Mouse (Mus musculus): Measurements from ENCODE around the gene Gimap4. TPM values are rescaled to one million over a fixed set of nuclear protein-coding genes. Genes with fewer than 3 reads are reported as not detected.

The Gimap4 gene
- 0.73 TPM for polyA plus RNA-seq (2021)

DNA sequence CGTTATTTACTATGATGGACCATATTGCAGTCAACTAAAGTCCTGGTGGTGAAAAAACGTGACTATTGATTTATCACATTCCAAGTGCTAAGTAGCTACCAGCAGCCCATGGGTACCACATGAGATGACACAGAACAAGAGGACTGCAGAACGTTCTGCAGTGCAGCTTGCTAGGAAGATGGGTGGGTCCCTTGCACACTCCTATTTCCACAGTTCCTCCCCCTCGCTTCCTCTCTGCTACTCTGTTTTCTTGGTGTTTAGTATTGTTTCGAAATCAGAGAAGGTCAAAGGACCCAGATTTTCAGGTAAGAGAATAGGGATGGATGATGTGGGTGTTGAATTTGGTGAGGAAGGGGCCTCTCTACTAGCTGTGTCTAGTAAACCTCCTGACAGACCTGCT lies at the start of gene Gimap4:
Gimap4 (plus strand) TSS at position 231 of the 400 bp plus-strand sequence.
- ChIA-PET CTCF (interaction anchor here (0.8 to 2.8 kb wide), 3 partner anchors 10 to 38 kb away, joined by 3 to 10 read pairs (median 5); no protein-coding TSS in a partner anchor), POLR2A (interaction anchor here (0.6 kb wide), 1 partner anchor 56 kb away, joined by 3 read pairs; no protein-coding TSS in a partner anchor)
- TF ChIP-seq CTCF (IDR thresholded peaks at IDR 0.05), result no peak
- in situ Hi-C loops (cut with MboI; ENCODE audit: low pct_unique_long_range_greater_than_20kb), result no loop called here
- DNase-seq (ENCODE audit: low read depth, low spot score), result no peak
- no peaks in the 10 kb centered on the region for H3K27me3 ChIP-seq
- no peak for ATAC-seq

DNA sequence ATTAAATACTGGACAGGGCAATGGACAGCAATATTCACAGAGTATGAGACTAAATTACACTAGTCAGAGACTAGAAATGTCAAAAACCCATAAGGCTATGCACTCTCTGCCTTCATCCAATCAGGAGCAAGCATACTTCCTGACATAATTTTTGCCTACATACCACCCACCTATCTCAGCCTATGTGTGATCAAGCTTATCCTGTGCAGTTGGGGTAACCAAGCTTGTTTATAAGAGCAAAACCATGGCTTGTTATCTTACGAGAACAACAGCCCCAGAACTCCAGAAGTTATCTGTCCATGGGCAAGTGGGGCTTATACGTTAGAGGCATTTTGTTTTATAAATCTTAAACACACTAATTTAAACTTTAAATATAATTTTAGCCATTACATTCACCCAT lies 49.2 kb upstream of the Gimap4 start:
- no peaks in the 10 kb centered on the region for H3K27me3 ChIP-seq
- DNase-seq (ENCODE audit: low read depth, low spot score), result no peak
- ATAC-seq, result no peak
- in situ Hi-C loops (cut with MboI; ENCODE audit: low pct_unique_long_range_greater_than_20kb), result no loop called here
- TF ChIP-seq CTCF (IDR thresholded peaks at IDR 0.05), result no peak
- CTCF ChIA-PET, result no interaction called here
- POLR2A ChIA-PET, result no interaction called here

DNA sequence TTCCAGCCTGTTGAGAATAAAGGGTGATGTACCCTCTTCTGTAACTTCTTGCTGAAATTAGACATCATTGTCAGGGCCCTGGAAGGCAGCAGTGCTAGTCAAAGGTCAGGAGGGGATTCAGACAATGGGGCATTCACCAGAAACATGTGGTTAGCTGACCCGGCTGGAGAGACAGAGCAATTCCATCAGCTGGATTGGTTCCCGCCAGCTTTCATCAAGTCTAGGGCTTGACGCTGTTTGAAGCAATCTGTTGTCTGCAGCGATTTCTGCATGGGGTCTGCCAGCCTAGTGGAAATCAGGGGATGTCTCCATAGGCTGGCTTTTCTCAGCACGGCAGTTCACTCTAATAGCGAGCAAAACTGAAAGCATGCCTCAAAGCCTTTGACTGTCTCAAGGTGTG lies 47.8 kb upstream of the Gimap4 start:
- CTCF ChIA-PET, result interaction anchor here (1.4 to 1.5 kb wide), 2 partner anchors 43 to 92 kb away, joined by 3 to 4 read pairs; partner anchors contain the start of genes Gm44965 and Repin1
- TF ChIP-seq CTCF (IDR thresholded peaks at IDR 0.05), result no peak
- ATAC-seq (no peak), DNase-seq (ENCODE audit: low read depth, low spot score) (no peak)
- H3K27me3 ChIP-seq, result no peaks in the 10 kb centered on the region
- in situ Hi-C loops (cut with MboI; ENCODE audit: low pct_unique_long_range_greater_than_20kb), result no loop called here
- POLR2A ChIA-PET, result interaction anchor here (1.0 to 1.7 kb wide), 3 partner anchors 9 to 43 kb away, joined by 3 to 4 read pairs (median 3); partner anchors contain the start of gene Repin1

DNA sequence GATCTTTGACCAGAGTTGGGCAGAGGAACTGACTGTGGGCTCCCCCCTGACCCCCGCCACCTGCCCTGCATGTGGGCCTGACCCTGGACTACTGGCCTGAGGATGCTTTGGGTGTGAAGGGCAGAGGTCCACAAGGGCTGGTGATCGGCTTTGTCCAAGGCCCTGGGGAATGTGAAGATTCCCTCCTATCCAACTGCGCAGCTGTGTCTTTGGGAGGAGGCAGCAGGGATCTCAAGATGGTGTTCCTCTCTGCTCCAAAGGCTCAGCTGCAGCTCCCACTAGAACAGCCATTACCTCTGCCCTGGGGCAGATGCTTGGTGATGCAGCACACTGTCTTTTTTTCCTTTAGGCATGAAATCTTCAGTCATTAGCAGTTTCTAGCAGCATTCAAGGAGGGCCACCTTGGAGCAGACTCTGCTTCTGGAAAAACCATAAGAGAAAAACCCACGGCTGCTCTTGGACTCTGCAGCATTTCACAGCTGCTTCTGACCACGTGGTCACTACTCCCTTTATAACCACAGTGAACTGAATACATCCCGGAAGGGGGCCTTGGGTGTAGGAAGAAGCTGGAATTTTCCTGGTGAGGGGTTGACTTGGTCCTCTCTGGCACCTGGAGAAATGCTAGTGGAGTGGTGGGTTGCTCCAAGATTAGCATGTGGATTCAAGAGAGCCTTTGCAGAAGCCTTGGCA lies 46.4 kb upstream of the Gimap4 start:
- CTCF ChIA-PET, result interaction anchor here (1.0 kb wide), 1 partner anchor 45 kb away, joined by 3 read pairs; the partner anchor contains the start of genes Gm44965 and Repin1
- DNase-seq (ENCODE audit: low read depth, low spot score), result no peak
- ATAC-seq, result no peak
- POLR2A ChIA-PET, result interaction anchor here (1.2 to 1.7 kb wide), 2 partner anchors 10 to 45 kb away, joined by 3 to 4 read pairs; partner anchors contain the start of gene Repin1
- in situ Hi-C loops (cut with MboI; ENCODE audit: low pct_unique_long_range_greater_than_20kb), result no loop called here
- H3K27me3 ChIP-seq, result no peaks in the 10 kb centered on the region
- no peak for TF ChIP-seq CTCF (IDR thresholded peaks at IDR 0.05)

DNA sequence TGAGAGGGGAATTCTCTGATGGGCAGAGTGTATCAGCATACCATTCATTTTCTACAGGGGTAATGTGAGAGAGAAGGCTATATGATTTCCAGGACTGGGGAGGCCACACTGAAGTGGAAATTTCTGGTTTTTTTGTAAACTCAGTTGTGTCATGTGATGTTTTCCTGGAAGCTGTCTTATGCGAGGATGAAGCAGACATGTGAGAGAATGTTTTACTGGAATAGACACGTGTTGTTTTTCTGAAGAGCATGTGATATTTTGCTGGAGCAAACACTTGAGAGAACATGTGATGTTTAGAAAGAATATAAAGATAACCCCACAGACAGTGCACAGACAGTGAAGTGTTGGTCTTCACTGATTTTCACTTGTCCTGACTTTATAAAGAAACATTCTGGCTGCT lies 45.8 kb upstream of the Gimap4 start:
- H3K27me3 ChIP-seq, result no peaks in the 10 kb centered on the region
- CTCF ChIA-PET, result interaction anchor here (1.0 kb wide), 1 partner anchor 45 kb away, joined by 3 read pairs; the partner anchor contains the start of genes Gm44965 and Repin1
- POLR2A ChIA-PET, result no interaction called here
- DNase-seq (ENCODE audit: low read depth, low spot score), result no peak
- ATAC-seq, result no peak
- TF ChIP-seq CTCF (IDR thresholded peaks at IDR 0.05), result no peak
- in situ Hi-C loops (cut with MboI; ENCODE audit: low pct_unique_long_range_greater_than_20kb), result no loop called here

DNA sequence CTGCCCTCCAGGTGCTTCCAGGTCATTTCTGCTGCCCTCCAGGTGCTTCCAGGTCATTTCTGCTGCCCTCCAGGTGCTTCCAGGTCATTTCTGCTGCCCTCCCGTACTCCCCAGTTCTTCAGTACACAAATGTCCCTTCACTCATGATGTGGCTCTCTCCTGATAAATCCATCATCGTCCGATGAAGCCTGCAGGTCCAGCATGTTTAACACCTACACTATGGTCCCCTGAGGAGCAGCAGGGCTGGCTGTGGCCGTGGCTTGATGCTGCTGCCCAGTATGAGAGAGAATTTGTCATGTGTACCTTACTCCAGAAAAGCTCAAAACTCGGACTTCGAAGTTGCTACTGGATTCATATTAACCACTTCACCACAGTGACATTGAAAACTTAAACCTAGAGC lies 43.0 kb upstream of the Gimap4 start:
- no peak for TF ChIP-seq CTCF (IDR thresholded peaks at IDR 0.05)
- CTCF ChIA-PET, result interaction anchor here (2.3 kb wide), 1 partner anchor 59 kb away, joined by 13 read pairs; no protein-coding TSS in a partner anchor
- in situ Hi-C loops (cut with MboI; ENCODE audit: low pct_unique_long_range_greater_than_20kb), result loop anchor here (5.0 kb wide), 2 partner anchors 59 to 464 kb away; no protein-coding TSS in a partner anchor
- H3K27me3 ChIP-seq, result no peaks in the 10 kb centered on the region
- ATAC-seq (no peak), DNase-seq (ENCODE audit: low read depth, low spot score) (no peak)
- POLR2A ChIA-PET, result no interaction called here

DNA sequence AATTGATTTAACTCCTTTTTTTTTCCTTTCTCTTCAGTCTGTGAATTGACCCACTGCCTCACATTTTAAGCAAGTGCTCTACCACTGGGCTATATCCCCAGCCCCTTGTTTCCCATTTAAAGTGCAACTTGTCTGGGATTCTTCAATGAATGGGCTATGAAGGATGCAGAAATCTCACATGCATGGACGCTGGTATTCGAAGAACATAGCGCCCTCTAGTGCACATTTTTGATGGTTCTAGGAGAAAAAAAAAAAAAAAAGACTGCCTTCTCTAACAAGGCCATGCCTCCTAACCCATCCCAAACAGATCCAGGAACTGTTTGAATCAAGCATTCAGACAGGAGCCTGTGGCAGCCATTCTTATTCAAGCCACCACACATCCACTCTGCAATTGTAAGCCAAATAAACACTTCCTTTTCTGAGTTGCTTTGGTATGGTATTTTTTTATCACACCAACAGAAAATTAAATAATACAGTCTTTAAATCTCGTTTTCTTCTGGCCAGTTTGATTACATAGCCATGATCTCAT lies 41.5 kb upstream of the Gimap4 start:
- in situ Hi-C loops (cut with MboI; ENCODE audit: low pct_unique_long_range_greater_than_20kb), result loop anchor here (5.0 kb wide), 2 partner anchors 61 to 466 kb away; no protein-coding TSS in a partner anchor
- DNase-seq (ENCODE audit: low read depth, low spot score) (no peak), ATAC-seq (no peak)
- CTCF ChIA-PET, result interaction anchor here (0.9 to 2.3 kb wide), 3 partner anchors 60 to 212 kb away, joined by 3 to 13 read pairs (median 5); no protein-coding TSS in a partner anchor
- POLR2A ChIA-PET, result interaction anchor here (0.6 kb wide), 1 partner anchor 86 kb away, joined by 3 read pairs; no protein-coding TSS in a partner anchor
- TF ChIP-seq CTCF (IDR thresholded peaks at IDR 0.05), result peak; percentile 70
- no peaks in the 10 kb centered on the region for H3K27me3 ChIP-seq

DNA sequence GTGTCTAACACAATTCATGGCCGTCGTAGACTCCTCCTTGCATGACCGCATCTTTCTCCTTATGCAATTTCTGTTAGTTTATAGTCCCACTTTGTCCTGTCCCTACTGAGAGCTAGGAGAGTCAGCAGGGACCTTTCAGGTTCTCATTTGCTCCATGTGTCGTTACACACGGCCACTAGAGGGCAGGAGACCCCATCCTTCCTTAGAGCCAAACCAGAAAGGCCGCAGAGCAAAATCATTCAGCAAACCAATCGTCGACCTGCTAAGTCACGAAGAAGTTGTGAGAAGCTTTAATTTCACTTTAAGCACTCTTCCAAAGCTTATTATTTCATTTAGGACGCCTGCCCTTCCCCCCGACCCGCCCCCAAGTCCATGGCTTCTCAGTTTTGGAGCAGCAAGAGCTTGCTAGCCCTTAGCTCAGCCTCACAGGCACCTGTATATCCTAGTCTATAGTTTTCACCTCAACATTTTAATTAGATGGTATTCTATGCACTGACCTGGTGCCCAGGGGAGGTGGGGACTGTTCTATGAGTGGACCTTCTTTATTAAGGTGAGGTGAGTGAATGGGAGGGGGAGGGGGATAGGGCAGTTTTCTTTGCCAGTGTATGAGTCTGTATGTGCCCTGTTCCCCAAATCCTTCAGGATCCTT lies 38.6 kb upstream of the Gimap4 start:
- peak; percentile 92 for TF ChIP-seq CTCF (IDR thresholded peaks at IDR 0.05)
- in situ Hi-C loops (cut with MboI; ENCODE audit: low pct_unique_long_range_greater_than_20kb), result loop anchor here (5.0 kb wide), 3 partner anchors 127 to 317 kb away; partner anchors contain the start of gene Gimap3
- no peaks in the 10 kb centered on the region for H3K27me3 ChIP-seq
- peak; percentile 45 for ATAC-seq
- POLR2A ChIA-PET, result interaction anchor here (1.3 kb wide), 1 partner anchor 196 kb away, joined by 4 read pairs; the partner anchor contains the start of gene Tmem176b
- CTCF ChIA-PET, result interaction anchor here (0.7 to 5.6 kb wide), 34 partner anchors 12 to 468 kb away, joined by 3 to 66 read pairs (median 4); partner anchors contain the start of genes Gimap3, Gimap4, Gimap5 and Gm44965
- no peak for DNase-seq (ENCODE audit: low read depth, low spot score)

DNA sequence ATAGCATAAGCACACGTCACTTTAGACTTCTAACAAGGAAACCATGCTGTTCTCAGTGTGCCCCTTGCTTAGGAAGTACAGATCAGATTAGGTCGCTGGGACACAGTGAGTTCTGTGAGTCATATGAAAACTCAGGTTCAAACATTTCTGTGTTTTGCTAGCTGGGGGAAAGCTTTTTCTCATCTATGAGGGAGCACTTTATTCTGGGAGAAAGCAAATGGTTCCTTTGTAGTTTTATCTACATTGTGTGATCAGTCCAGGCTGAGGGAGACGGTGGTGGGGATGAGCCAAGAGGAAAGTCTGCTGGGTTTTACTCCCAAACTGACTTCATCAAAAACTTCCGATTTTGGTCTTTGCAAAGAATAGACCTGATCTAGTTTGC lies 38.0 kb upstream of the Gimap4 start:
- ChIA-PET POLR2A (interaction anchor here (1.3 kb wide), 1 partner anchor 196 kb away, joined by 4 read pairs; the partner anchor contains the start of gene Tmem176b), CTCF (interaction anchor here (0.8 to 5.6 kb wide), 41 partner anchors 11 to 317 kb away, joined by 3 to 66 read pairs (median 4); partner anchors contain the start of genes Gimap3, Gimap4, Gimap5 and Gm44965)
- TF ChIP-seq CTCF (IDR thresholded peaks at IDR 0.05), result no peak
- DNase-seq (ENCODE audit: low read depth, low spot score), result no peak
- in situ Hi-C loops (cut with MboI; ENCODE audit: low pct_unique_long_range_greater_than_20kb), result loop anchor here (5.0 kb wide), 3 partner anchors 126 to 316 kb away; partner anchors contain the start of gene Gimap3
- ATAC-seq, result no peak
- no peaks in the 10 kb centered on the region for H3K27me3 ChIP-seq

DNA sequence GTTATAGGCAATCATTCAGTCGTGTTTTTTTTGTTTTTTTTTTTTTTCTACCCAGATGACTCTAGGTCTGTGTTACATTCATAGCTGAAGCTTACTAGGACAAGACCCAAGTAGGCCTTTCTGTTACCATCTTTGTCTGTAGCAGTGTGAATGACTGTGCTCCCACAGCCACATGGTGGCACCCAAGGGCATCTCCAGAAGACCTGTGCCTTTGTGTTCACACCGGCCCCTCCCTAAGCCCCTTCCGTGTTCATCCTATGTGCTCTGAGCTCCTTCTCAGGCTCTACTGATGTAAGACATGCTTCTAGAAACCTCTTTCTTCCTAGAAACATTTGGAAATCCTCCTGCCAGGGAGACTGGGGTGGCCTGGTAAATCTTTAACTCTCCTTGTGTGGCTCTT lies 37.4 kb upstream of the Gimap4 start, which contains the start of gene Gimap8:
Gimap8 (plus strand) TSS at position 240 of the 400 bp plus-strand sequence.
- POLR2A ChIA-PET, result interaction anchor here (0.6 to 1.0 kb wide), 2 partner anchors 33 to 78 kb away, joined by 4 read pairs; no protein-coding TSS in a partner anchor
- in situ Hi-C loops (cut with MboI; ENCODE audit: low pct_unique_long_range_greater_than_20kb), result loop anchor here (5.0 kb wide), 3 partner anchors 125 to 315 kb away; partner anchors contain the start of gene Gimap3
- CTCF ChIA-PET, result interaction anchor here (0.7 to 5.6 kb wide), 30 partner anchors 18 to 336 kb away, joined by 3 to 66 read pairs (median 4); partner anchors contain the start of genes Gimap3, Gimap4, Gm44965 and Repin1
- H3K27me3 ChIP-seq, result no peaks in the 10 kb centered on the region
- DNase-seq (ENCODE audit: low read depth, low spot score), result no peak
- peak; percentile 36 for ATAC-seq
- peak; percentile 77 for TF ChIP-seq CTCF (IDR thresholded peaks at IDR 0.05)
